In the genomic region with DNA sequence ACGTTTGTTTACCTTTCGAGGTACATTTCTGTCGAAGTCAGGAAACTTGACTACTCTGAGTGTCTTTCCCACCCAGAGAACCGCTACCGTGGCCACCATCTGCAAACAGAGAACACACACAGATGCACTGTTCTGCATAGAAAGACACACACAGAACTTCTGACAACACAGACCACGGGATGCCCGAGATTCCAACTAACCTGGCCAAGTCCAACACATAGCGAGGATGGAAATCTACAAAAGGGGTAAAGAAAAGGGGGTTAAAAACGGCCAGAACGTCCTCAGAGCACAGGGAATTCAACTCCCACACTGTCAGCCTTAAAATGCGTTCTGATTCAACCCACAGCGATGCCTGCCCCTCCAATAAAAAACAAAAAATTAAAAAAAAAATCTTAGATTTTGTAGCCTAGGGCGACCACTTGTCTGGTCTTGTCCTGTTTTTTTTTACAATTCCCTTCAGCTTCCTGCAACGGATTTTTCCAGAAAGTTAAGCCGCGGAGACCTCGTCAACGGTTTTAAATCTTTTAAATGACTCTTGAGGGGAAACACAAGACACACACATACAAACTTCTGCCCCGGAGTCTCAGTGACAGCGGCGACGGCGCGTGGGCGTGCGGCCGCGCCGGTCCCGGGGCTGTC, we compare ENCODE assay signal across 8 mouse cellular contexts. TPM values are rescaled to one million over a fixed set of nuclear protein-coding genes. Genes with fewer than 3 reads are reported as not detected.
DNase-seq lines count a peak whose midpoint lies in the region; ATAC-seq and TF ChIP-seq lines count a peak whose summit lies in the region.

No protein-coding gene starts in this region.

- ATAC-seq in erythroblast, adult 5-6 weeks (replicated peaks; ENCODE audit: low FRiP score, poor library complexity, severe bottlenecking) = no peak
- no peak for ATAC-seq in heart, embryonic 14.5 days (ENCODE audit: insufficient number of reproducible peaks, insufficient read depth, low FRiP score, low read depth)
- 0 out of 2 replicates have a peak, but pooled peaks have one; percentile 6 for ATAC-seq in limb, embryonic 13.5 days (ENCODE audit: low FRiP score, low read depth)
- no peak for ATAC-seq in neural tube, embryonic 15.5 days (ENCODE audit: low FRiP score)

- no peak for TF ChIP-seq CTCF in brain, embryonic 14.5 days (IDR thresholded peaks at IDR 0.05; ENCODE audit: borderline replicate concordance, extremely low read depth, insufficient read depth, insufficient read length)

- H3K9ac ChIP-seq in heart, embryonic 14.5 days (ENCODE audit: low read length) = peak overlapping the region; percentile 99
- H3K9ac ChIP-seq in limb, embryonic 13.5 days = peak overlapping the region; percentile 99
- H3K9ac ChIP-seq in neural tube, embryonic 15.5 days (replicated peaks) = peak overlapping the region; percentile 94

- peak overlapping the region; percentile 86 to 96 for H3K27ac ChIP-seq in heart, embryonic 14.5 days (replicated peaks in 1 of 2; ENCODE audit: control insufficient read depth in 1 of 2, insufficient read depth in 1 of 2, low read depth in 2 of 2, low read length in 2 of 2)
- peak overlapping the region; percentile 99 for H3K27ac ChIP-seq in limb, embryonic 13.5 days
- H3K27ac ChIP-seq in neural tube, embryonic 15.5 days (replicated peaks) = peak overlapping the region; percentile 99

- peak; percentile 21 for DNase-seq in 416B (ENCODE audit: low read depth)
- peak; percentile 43 for DNase-seq in brain, embryonic 14.5 days (ENCODE audit: low read depth)
- no peak for DNase-seq in gastrocnemius, adult 18-20 months (ENCODE audit: low spot score)

- TF ChIP-seq POLR2A in brain, embryonic 14.5 days (IDR thresholded peaks at IDR 0.05; ENCODE audit: borderline replicate concordance, extremely low read depth, insufficient read depth, insufficient read length, poor library complexity, severe bottlenecking) = no peak

- peak overlapping the region; percentile 99 for H3K4me3 ChIP-seq in erythroblast, embryonic 14.5 days (replicated peaks)
- peak overlapping the region; percentile 83 to 98 for H3K4me3 ChIP-seq in heart, embryonic 14.5 days (ENCODE audit: control insufficient read depth in 1 of 2, insufficient read depth in 1 of 2, low read depth in 1 of 2, low read length in 2 of 2)
- peak overlapping the region; percentile 93 for H3K4me3 ChIP-seq in limb, embryonic 13.5 days
- H3K4me3 ChIP-seq in neural tube, embryonic 15.5 days (replicated peaks) = peak overlapping the region; percentile 89

- no peaks in the 10 kb centered on the region for H3K27me3 ChIP-seq in erythroblast, embryonic 14.5 days (ENCODE audit: control insufficient read depth)
- no peaks in the 10 kb centered on the region for H3K27me3 ChIP-seq in heart, embryonic 14.5 days (ENCODE audit: control insufficient read depth, insufficient read depth, low read length)
- H3K27me3 ChIP-seq in limb, embryonic 13.5 days = no peaks in the 10 kb centered on the region
- H3K27me3 ChIP-seq in neural tube, embryonic 15.5 days (replicated peaks) = no peaks in the 10 kb centered on the region

- peak overlapping the region; percentile 63 for H3K4me2 ChIP-seq in heart, embryonic 14.5 days (ENCODE audit: low read length)
- H3K4me2 ChIP-seq in limb, embryonic 13.5 days (replicated peaks) = peak overlapping the region; percentile 76
- H3K4me2 ChIP-seq in neural tube, embryonic 15.5 days = peak overlapping the region; percentile 69

- peaks cover 29% of the 10 kb centered on the region for H3K36me3 ChIP-seq in erythroblast, embryonic 14.5 days (ENCODE audit: control insufficient read depth)
- H3K36me3 ChIP-seq in heart, embryonic 14.5 days (ENCODE audit: control insufficient read depth, insufficient read depth, low read length) = peaks cover 29% of the 10 kb centered on the region
- H3K36me3 ChIP-seq in limb, embryonic 13.5 days = peaks cover 21% of the 10 kb centered on the region
- H3K36me3 ChIP-seq in neural tube, embryonic 15.5 days = peaks cover 17% of the 10 kb centered on the region

- peaks cover 34% of the 10 kb centered on the region for H3K4me1 ChIP-seq in erythroblast, embryonic 14.5 days (ENCODE audit: control insufficient read depth)
- peaks cover 0 to 4% of the 10 kb centered on the region in 2 experiments; a peak in 2 of 4 replicates for H3K4me1 ChIP-seq in heart, embryonic 14.5 days (ENCODE audit: control insufficient read depth in 2 of 2, insufficient read depth in 2 of 2, low read length in 2 of 2)
- peaks cover 37% of the 10 kb centered on the region for H3K4me1 ChIP-seq in limb, embryonic 13.5 days
- H3K4me1 ChIP-seq in neural tube, embryonic 15.5 days = peaks cover 23% of the 10 kb centered on the region

- WGBS in heart, embryonic 14.5 days = 6% methylated on average over 30 of the region's 30 CpGs
- 3% methylated on average over 30 of the region's 30 CpGs for WGBS in limb, embryonic 13.5 days
- WGBS in neural tube, embryonic 15.5 days = 4% methylated on average over 30 of the region's 30 CpGs

- H3K9me3 ChIP-seq in erythroblast, embryonic 14.5 days (ENCODE audit: control insufficient read depth, low read length) = no peaks in the 10 kb centered on the region
- no peaks in the 10 kb centered on the region for H3K9me3 ChIP-seq in heart, embryonic 14.5 days (ENCODE audit: control insufficient read depth, low read length)
- no peaks in the 10 kb centered on the region for H3K9me3 ChIP-seq in limb, embryonic 13.5 days
- H3K9me3 ChIP-seq in neural tube, embryonic 15.5 days (replicated peaks) = no peaks in the 10 kb centered on the region

RNA-seq across cellular contexts. Expression of gene Slc35d1, which starts 1.0 kb away (rescaled TPM):
- polyA plus RNA-seq in erythroblast, embryonic 14.5 days (2012) = 0.20 and 0.28 TPM in 2 replicates
- 7.5 and 12.1 TPM in 2 replicates for total RNA-seq in erythroblast, adult 5-6 weeks (2015; ENCODE audit: low replicate concordance)
- total RNA-seq in erythroblast, adult 5-6 weeks (2017; ENCODE audit: low replicate concordance) = 5.0 and 6.0 TPM in 2 replicates
- 6.4 and 8.4 TPM in 2 replicates for polyA plus RNA-seq in brain, embryonic 14.5 days (2012; rRNA removed)
- 6.3 and 8.5 TPM in 2 replicates for polyA plus RNA-seq in heart, embryonic 14.5 days (2014; fragmentation: Nextera tagmentation; extraction: Ambion mirVana)
- polyA plus RNA-seq in limb, embryonic 13.5 days (2015; fragmentation: Nextera tagmentation; extraction: Ambion mirVana) = 12.3 and 14.7 TPM in 2 replicates
- polyA plus RNA-seq in neural tube, embryonic 15.5 days (2015; fragmentation: Nextera tagmentation; extraction: Ambion mirVana) = 8.2 and 10.1 TPM in 2 replicates
- 1 to 10 TPM; 6.0 to 7.4 TPM for total RNA-seq in gastrocnemius, adult 18-20 months (2021)
